Mouse (Mus musculus) liver, embryonic 14.5 days (tissue): ENCODE data around the gene Slc9a7.

Experiments
- CTCF ChIP-seq: IDR thresholded peaks from 2 replicates; pipeline ENCODE4 v1.5.1; 2016; ENCODE audit warnings: antibody characterized with exemption, low read depth, control low read depth
- EP300 ChIP-seq: IDR thresholded peaks from 2 replicates; pipeline ENCODE4 v1.6.1; 2016; ENCODE audit warnings: antibody characterized with exemption, low read depth

- TF ChIP-seq CTCF: no peak
- TF ChIP-seq EP300: no peak
Measured at GRCm38 (mm10) chrX:20060096-20060768, 231.4 kb downstream of the Slc9a7 start.
